Mouse (Mus musculus) kidney, postnatal 14 days (tissue): ENCODE measurements at regions not wholly inside any gene's neighbourhood (a gene's known extent, or its start where the extent isn't known, plus 50 kb on each side); places are given as distances from the start of the nearest gene placed in this dataset.

Experiments used
- DNase-seq: peaks from one replicate; pipeline ENCODE4 v3.0.0; 2022; ENCODE audit warnings: mixed read lengths

DNA sequence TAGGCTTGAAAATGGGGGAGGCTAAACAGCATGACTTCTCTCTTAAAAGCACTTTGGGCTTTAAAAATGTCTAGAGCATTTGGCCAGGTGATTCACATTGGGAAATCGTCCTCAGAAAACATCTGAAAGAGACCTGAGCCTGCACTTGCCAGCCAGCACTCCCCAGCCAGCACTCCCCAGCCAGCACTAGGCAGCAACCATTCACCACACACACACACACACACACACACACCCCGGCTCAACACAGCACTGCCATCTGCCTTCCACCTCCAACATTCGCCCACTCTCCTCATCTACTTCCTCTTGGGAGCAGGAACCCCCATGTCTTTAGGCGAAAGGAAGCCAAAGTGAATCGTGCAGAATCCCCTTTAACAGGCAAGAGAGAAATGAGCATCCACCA, 85.4 kb downstream of the Atp23 start:
- DNase-seq = no peak

DNA sequence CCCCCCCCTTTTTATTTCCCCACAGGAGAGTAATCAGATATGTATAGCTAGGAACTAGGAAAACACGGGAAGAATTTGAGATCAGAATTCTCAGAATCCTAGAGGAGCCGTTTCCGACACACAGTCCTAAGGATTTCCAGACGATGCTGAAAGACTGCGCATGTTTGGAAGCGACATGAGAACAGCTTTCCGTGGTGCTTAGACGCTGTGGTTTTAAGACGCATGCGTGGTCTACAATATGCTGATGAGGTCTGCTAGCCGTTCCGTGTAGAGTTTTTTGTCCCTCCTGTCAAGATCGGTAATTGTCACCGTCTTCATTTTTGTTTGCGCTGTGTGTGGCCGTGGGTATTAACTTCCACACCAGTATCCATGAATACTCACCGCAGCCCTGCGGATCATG, 86.2 kb downstream of the Atp23 start:
- no peak for DNase-seq

DNA sequence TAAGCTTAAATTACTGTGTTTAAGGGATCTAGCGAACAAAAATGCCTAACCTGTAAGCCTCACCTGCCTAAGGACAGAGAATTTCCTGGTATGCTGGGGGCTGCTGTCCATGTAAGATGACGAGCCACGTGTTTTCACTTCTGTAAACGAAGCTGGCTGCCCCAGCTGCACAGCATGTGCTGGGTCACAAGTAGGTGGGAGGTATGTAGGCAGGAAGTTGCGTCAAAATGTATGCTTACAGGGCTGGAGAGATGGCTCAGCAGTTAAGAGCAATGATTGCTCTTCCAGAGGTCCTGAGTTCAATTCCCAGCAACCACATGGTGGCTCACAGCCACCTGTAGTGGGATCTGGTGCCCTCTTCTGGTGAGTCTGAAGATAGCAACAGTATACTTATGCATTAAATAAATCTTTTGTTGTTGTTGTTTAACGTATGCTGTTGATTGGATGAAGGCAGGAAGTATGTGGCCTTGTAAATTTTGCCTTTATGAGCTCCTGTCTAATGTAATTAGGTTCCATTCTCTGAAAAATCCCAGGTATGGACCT, 88.0 kb downstream of the Atp23 start:
- no peak for DNase-seq

DNA sequence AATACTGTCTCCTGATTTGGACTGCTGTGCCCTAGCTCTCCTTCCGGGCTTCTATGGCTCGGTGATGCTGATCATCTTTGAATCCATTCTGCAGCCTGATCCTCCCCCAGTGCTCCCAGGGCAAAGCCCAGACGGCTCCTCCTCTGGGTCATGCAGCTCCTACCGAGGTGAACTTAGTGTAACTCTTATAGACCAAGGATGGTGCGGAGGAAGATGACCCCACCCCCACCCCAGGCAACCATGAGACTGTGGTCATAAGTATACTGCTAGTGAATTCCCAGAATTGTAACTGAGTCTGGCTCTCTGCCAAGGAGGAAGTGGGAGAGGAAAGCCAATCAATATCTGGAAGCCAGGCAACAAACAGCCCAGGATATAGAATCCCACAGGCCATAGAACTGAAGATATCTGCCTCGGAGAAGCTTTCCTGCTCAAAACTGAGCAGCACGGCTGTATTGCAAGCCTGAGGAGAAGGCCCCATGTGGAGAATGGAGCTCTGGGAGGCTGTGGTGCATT, 88.9 kb downstream of the Atp23 start:
- DNase-seq = no peak

DNA sequence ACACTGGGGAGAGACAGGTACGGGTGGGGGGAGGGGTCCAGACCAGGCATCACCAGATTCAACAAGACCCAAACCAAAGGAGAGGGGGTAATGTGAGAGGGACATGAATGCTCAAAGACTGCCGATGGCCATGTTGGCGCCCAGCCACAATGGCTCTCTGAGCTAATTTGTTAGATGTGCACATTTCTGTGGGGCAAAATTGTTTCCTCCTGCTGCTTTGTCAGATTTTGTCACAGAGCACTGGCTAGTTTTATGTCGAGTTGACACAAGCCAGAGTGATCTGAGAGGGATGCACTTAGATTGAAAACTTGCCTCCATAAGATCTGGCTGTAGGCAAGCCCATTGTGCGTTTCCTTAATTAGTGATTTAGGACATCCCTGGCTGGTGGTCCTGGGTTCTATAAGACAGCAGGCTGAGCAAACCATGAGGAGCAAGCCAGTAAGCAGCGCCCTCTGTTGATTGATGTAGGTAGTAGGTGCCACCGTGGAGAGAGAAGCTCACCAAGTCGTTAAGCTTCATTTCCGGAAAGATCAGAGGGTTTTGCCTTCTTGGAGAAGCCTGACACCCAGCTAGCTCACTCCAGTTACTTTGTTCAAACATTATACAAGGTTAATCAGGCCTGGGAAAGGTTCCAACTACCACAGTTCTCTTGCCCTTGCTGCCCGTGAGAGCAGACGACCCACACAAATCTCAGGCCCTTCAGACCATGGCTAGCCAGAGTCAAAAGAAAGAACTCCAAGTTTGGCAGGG, 90.6 kb downstream of the Atp23 start:
- peak; percentile 38 for DNase-seq

DNA sequence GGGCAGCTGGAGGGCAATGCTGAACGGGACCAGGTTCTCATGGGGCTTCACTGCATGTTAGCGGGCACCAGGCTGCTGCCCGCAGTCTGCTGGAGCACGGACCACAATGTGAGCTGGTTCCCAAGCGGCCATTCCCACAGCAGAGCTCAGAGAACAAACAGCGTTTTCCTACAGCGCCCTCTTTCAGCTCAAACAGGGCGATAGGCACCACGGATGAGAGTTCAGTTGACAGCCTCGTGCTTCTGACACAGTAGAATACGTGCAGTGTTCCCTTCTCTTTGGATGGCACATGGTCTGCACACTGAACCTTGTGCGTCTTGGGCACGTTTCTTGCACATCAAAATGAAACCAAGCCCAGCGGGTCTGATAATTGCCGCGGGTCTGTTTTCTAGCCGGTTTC, 91.6 kb downstream of the Atp23 start:
- no peak for DNase-seq

DNA sequence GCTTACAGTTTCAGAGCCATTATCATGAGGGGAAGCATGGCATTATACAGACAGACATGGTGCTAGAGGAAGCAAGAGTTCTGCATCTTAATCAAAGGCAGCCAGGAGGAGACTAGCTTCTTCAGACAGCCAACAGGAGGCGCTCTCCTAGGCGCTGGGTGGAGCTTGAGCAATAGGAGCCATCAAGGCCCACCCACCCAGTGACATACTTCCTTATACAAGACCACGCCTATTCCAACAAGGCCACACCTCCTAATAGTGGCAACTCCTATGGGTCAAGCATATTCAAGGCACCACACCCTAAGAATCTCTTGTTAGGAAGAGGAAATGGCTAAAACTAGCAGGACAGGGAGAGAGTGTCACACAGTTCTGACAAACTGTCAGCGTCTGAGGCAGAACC, 94.3 kb downstream of the Atp23 start:
- no peak for DNase-seq

DNA sequence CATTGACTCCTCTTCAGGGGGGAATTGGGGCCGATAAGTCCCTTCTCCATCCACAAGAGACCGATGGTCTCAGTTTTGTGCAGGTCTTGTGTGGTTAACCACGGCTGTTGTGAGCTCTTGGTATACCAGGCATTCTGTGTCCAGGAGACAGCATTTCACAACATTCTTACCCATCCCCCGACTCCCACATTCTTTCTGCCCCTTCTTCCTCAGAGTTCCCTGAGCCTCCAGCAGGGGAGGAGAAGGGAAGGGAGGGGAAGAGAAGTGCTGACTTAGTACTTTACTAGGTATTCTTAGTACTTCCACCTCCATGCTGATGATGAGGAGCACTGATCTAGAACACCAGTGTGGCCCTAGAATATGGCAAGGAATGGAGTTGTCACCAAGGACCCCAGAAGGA, 98.4 kb downstream of the Atp23 start:
- DNase-seq = no peak

DNA sequence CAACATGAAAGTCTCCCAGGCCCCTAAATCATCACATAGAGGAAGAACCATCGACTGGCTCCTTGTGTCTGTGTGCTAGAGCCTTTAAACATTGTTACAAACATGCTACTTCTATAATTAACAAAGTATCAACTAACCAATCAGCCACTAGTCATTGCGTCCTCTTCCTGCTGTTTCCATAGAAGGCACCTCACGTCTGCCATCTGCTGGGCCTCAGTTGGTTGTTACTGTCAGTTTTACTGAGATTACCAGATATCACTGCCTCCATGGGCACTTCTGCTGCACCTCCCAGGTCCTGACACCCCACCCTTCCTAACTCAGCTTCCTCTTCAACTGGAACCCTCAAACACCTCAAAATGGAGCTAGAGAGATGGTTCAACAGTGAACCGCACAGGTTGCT, 101.8 kb downstream of the Atp23 start:
- no peak for DNase-seq

DNA sequence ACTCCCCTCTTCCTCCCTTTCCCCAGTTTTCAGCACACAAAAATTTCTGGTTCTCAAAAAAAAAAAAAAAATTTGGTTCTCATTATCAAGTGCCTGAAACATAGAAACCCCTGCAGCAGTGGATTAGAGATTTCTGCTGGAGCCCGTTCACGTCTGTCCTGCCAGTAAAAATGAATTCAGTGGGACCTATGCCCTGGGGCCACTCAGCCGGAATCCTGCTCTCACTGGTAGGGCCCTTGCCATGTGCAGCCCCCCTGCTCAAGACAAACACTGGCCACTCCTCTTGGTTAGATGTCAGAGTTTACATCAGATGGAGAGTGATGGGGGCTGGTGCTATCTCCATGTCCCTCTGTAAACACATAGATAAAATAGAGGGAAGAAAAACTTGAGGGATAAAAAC, 108.0 kb downstream of the Atp23 start:
- no peak for DNase-seq

DNA sequence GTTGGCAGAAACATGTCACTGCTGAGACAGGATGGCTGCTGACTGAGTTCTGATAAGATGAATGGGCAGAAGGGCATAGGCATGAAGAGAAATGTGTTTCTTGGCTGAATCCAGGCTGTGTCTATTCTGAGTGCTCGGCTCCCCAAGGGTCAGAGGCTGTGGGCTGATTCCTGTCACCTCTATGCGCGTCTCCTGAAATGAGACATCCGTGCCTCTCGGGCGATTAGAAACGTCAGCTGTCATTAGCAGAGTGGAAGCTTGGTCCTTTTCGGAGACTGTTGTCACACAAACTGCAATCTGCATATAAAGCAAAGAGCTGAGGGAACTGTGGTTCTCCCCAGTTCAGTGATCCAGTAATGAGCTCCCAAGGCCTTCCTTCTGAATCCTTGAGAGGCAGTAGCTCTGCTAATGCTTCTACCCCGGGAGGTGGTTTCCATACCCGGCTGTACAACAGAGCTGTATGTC, 108.8 kb downstream of the Atp23 start:
- no peak for DNase-seq

DNA sequence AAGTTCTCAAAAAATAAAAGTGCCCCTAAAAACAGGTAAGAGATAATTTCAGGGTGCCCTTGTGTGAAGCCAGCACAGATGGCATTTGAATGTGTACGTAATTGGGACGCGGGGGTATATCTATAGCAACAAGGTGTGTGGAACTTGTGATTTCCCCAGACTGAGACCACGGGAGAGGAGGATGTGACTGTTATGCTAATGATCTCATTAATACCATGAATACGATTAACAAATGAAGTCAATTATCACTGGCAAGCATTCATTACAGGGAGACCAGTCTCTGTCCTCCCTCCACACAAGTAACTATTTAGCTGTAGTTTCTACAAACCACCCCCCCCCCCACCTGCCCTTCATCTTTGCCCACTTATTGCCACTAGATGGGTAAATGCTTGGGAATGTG, 112.9 kb downstream of the Atp23 start:
- no peak for DNase-seq

DNA sequence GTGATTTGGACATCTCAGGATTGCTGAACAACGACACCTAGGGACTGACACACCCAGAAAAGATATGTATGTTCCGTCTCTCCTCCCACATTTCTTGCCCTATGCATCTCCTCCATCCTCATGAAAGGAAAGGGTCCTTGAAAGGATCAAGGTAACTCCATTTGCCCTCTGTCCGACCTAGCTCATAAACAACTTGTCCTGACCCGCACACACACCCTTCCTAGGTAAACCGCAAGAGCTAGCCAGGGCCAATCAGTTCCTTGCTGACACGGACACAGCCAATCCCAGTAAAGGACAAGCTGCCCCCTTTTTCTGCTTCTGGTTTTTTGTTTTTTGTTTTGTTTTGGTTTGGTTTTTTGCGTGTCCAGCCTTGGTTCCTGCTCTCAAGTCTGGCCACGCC, 118.0 kb downstream of the Atp23 start:
- DNase-seq = no peak

DNA sequence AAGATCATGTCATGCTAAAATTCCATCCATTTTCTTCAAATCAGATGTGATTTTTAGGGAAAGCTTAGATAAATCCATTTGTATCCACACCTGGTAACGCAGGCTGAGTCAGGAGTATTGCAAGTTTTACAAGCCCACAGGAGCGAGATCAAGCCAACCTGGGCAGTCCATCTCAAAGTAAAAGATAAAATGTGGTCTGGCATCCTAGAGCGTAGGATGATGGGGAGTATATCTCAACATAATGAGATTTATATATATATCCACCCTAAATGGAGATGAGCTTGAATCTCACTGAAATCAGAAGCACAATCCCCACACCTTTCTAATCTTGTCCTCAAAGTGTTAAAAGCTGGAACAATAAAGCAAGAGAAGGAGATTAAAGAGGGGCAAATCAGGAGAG, 124.6 kb downstream of the Atp23 start:
- DNase-seq = no peak

DNA sequence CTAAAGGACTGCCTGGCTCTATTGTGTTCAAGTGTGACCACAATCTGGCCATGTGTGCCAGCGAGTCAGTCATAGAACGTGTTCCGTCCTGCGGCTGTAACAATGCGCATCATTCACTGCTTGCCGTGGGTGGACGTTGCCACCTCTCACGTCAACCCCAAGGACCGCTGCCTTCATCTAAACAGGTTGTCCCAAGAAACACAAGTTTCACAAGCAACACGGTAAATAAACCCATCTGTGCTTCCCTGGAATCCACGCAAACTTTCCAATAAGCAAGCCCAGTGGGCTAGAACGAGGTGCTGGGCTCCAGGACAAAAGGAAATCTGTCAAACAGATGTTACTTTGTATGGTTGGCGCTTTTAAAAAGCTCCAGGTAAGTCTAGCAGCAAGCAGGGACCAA, 125.2 kb downstream of the Atp23 start:
- DNase-seq = no peak

DNA sequence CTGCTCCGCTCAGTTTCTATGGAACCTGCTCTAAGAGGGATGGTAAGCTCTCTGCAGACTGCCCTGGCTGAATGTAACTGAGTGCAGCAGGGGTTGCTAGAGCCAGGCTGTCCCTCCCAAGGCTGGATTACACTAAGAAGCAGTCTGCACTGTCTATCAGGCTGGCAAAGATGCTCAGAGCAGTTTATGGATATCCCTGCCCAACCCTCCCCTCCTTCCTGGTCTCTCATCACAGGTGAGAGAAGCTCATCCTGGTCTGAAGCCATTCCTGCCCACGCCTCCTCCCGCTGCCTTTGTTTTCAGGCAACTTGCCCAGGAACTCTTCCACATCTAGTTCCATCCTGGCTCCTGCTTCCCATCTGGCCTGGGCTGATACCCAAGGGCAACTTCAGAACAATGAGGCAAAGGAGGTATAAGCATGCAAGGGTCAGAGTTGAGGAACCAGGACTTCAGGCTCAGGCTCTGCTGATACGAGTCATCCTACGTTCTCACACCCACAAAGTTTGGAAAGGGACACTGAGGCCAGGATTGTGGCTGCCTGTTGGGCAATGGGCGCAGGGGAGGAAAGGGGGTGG, 130.6 kb downstream of the Atp23 start:
- DNase-seq = no peak

DNA sequence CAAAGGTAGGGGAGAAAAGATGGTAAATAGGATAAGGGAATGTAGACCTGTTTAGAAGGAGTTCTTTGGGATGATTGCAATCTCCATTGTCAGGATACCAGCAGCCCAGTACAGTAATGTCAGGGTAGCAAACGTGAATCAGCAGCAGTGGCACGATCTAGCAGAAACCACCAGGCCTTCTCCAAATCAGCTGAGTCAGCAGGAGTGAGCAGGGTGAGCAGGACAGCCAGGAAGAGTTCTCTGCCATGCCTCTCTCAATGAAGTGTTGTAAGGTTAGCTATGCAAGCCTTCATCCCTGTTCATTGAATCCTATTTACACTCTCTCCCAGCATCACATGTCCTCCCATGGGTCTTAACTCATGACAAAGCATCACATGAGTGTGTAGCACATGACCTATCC, 135.5 kb downstream of the Atp23 start:
- DNase-seq = no peak

DNA sequence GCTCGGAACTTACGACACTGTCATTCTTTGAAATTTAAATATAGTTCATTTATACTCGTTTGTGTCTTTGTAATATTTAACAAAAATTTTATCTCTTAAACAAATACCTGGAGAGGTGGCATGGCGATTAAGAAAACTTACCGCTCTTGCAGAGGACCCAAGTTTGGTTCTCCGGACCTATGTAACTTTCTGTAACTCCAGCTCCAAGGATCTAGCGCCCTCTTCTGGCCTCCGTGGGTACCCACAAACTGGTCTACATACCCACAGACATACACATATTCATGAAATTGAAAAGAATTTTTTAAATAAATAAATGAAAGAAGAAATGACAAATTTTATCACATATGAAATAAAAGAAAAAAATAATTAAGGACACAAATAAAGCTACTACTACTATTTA, 136.4 kb downstream of the Atp23 start:
- DNase-seq = no peak

DNA sequence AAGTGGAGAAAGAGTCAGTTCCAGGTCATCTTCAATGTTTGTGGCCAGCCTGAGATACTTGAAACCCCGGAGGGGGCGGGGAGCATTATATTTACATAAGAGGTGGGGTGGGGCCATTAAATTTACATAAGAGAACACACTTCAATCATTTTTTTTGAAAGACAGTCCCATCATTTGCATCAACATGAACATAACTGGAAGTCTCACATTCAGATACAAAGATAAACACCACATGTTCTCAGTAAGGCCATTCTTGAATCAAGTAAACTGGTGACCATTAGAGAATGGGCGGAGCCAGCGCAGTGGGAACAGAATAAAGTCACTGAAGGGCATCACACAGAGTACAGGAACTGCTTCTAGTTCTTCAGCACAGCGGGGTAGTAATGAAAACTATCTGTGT, 137.2 kb downstream of the Atp23 start:
- DNase-seq = no peak

DNA sequence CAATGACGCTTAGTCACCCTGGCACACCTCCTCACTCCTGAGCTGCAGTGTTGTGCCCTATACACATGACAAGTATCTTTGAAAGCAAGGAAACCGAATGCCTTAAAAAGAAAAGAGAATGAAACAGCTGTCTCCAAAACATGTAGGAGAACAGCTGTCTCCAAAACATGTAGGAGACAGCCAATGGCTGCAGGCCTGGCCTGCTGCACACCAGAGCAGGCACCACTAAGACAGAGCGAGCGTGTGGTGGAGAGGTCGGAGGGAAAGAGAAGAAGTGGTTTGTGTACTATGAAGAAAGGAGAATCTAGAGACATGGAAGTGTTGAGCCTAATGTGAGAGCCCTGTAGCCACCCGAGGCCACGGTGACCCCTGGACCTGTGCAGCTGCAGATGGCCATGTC, 142.5 kb downstream of the Atp23 start:
- no peak for DNase-seq

DNA sequence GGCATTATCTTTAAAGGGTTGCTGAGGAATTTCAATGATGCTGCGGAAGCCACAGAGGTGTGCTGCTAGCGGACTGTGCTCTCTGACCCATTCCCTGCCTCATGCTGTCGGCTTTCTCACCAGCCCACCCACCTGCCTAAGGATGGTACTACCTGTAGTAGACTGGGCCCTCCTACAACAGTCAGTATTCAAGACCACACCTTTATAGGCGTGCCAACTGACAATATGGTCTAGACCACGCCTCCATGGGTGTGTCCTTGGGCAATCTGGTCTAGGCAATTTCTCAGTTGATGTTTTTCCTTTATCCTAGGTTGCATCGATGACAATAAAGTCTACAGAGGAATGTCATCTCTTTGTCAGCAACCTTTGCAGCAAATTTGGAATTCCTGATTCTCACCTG, 148.0 kb downstream of the Atp23 start:
- DNase-seq = no peak

DNA sequence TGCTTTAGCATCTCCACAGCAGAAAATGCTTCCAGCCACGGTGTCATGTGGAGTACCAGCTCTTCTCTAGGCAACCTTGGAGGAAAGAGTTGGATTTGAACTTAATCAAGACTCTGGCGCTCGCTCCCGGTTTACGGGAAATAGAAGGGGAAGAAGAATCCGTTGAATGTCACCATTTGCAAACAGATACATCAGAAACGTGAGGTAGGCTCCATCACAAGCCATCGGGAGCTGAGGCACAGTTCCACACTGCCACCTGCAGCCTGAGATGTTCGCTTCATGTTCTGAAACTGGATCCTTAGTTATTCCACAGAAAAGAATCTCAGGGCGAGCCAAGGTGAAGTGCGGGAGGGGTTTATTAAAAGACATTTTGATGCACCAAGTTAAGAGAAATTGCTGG, 148.5 kb downstream of the Atp23 start:
- DNase-seq = no peak

DNA sequence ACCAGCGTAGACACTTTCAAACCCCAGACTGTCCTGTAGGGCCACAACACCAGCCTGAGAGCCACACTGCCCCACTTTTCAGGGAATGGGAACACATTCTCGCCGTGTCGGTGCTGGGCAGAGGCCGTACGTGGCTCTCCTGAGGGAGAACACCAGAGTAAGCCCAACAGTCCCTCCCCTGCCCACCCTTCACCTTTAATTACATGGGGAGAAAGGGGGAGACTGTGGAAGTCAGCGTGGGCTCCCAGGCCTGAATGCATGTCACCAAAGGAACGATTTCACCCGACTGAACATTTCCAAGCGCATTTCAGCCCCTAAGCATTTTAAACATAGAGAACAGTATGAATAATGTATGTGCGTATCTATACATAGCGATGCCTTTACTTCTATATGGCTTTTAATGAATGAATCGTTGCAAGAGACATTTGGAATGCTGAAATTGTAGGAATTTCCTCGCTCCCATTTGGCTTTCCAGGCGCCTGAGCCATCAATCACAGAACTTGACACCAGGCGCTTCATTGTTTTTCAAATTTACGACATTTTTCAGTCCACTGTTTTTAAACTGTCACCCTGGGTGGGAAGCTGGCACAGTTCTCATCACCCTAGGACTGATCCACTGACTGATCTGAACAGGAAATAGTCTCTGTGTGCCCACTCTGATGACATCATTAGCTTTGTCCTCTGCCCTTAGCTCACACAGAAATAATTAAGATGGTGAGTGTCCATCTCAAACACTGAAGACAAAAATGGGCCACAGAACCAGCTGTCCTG, 152.3 kb downstream of the Atp23 start:
- DNase-seq = no peak

DNA sequence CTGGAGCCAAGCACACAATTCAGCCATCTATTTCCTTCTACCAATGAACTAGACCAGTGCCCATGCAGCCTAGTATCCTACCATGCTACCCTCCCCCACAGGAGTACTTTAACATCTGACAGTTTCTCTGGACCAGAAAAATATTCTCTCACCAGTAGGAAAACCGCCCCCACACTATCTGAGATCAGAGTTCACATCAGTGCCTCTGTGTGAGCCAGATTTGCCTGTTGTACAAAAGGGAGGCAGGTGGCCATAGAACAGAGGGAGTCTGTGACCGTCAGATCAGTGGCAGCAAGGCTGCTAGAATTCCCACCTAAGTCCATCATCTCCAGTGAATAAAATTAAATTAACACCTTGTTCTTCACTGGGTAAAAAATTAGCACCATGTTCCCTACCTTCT, 166.5 kb downstream of the Atp23 start:
- DNase-seq = no peak
